Mouse (Mus musculus) lung, embryonic 14.5 days (tissue): Measurements from ENCODE around the gene Map2k1. TPM values are rescaled to one million over a fixed set of nuclear protein-coding genes. Genes with fewer than 3 reads are reported as not detected.

Experiments
- ATAC-seq: fragments of 200-750 bp; cut with Nextera tagmentation; 2 replicates; pipeline ENCODE4 v1.8.0; 2017; ENCODE audit warnings: mild to moderate bottlenecking, moderate TSS enrichment, moderate library complexity; ENCODE audit not compliant: insufficient read depth
- DNase-seq: peaks from one replicate; pipeline ENCODE4 v3.0.0-alpha.2; 2015
- H3K27ac ChIP-seq: fragments of 300-500 bp; sonication (generic); 2 replicates; pipeline ENCODE4 v1.5.1; 2014; ENCODE audit warnings: low read depth, mild to moderate bottlenecking, moderate library complexity
- H3K27me3 ChIP-seq: fragments of 300-500 bp; sonication (generic); 2 replicates; pipeline ENCODE4 v1.6.1; 2014; ENCODE audit warnings: low read length, control low read depth; ENCODE audit not compliant: insufficient read depth
- H3K36me3 ChIP-seq: fragments of 300-500 bp; sonication (generic); 2 replicates; pipeline ENCODE4 v1.6.1; 2014; ENCODE audit warnings: control low read depth; ENCODE audit not compliant: insufficient read depth
- H3K4me1 ChIP-seq: fragments of 300-500 bp; sonication (generic); 2 replicates; pipeline ENCODE4 v1.6.1; 2014; ENCODE audit warnings: antibody characterized with exemption, control low read depth; ENCODE audit not compliant: insufficient read depth
- H3K4me2 ChIP-seq: fragments of 300-500 bp; sonication (generic); 2 replicates; pipeline ENCODE4 v1.6.1; 2014; ENCODE audit warnings: mild to moderate bottlenecking
- H3K4me3 ChIP-seq: fragments of 300-500 bp; sonication (generic); 2 replicates; pipeline ENCODE4 v1.5.1; 2014; ENCODE audit warnings: low read depth, low read length
- H3K9ac ChIP-seq: fragments of 300-500 bp; sonication (generic); 2 replicates; pipeline ENCODE4 v1.6.1; 2014
- H3K9me3 ChIP-seq: fragments of 300-500 bp; sonication (generic); 2 replicates; pipeline ENCODE4 v1.6.1; 2016; ENCODE audit warnings: low read depth, low read length, control low read depth
- CTCF ChIP-seq: IDR thresholded peaks from 2 replicates; pipeline ENCODE4 v1.5.1; 2016; ENCODE audit warnings: antibody characterized with exemption, low read depth
- whole genome bisulfite sequencing: fragments of 180-500 bp; shearing (Covaris S2); extraction: QIAGEN DNeasy Blood & Tissue Kit; methylation state at CpG from one replicate; pipeline ENCODE4 v1.1.7; 2014; 5-methylcytosine and 5-hydroxymethylcytosine counted together
- polyA plus RNA-seq: library from polyadenylated mRNA; unstranded; fragments of >200 nt; fragmentation: Nextera tagmentation; extraction: Ambion mirVana; gene quantifications from 2 replicates; pipeline ENCODE4 v1.2.1, GENCODE M21; 2014

Gene Map2k1
- polyA plus RNA-seq, 1 experiment from 2014 or later = 71.2 TPM

DNA sequence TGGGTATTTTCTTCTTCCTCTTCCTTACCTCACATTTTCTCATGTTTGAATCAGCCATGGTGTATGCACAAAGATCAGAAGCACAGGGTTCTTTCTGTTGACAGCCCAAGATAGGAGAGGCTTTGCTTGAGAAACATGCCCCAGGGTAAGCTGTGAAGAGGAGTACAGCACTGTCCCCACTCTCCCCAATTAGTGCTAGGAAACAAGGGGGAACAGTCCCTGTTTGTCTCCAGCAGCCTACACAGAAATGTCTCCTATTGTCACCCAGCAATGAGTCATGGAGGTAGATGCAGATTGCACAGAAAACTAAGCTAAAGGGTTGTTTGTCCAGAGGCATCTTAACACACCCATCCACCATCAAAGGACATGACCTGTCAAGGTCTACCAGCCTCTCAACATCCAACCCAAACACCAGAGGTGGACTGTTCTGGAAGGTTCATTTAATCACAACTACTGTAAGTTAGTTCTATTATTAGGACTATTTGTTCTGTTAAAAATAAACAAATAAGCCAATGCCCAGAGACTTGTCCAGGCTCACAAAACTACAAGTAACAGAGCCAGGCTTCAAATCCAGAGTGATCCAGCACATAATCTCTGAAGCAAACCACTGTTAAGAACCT, 3.2 kb downstream of the Map2k1 start:
- Histone ChIP-seq H3K27me3 (no peaks in the 10 kb centered on the region), H3K27ac (no peak overlapping the region), H3K36me3 (peaks cover 9% of the 10 kb centered on the region; the same call in 1 of the 2 replicates), H3K4me1 (0 out of 2 replicates have a peak, but pooled peaks cover 4% of the 10 kb centered on the region), H3K4me3 (no peak overlapping the region), H3K9ac (no peak overlapping the region), H3K4me2 (no peak overlapping the region), H3K9me3 (no peaks in the 10 kb centered on the region)
- ATAC-seq = no peak
- DNase-seq = no peak
- TF ChIP-seq CTCF = no peak

DNA sequence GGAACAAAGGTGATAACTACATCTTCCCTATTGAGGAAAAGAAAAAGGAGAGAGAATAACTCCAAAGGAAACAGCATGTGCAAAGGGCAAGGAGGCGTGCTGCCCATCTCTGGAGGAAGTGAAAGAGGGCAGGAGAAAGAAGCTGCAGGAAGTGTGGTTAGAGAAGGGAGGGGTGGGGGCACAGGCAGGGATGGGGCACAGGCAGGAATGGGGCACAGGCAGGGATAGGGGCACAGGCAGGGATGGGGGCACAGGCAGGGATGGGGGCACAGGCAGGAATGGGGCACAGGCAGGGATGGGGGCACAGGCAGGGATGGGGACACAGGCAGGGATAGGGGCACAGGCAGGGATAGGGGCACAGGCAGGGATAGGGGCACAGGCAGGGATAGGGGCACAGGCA, 4.1 kb downstream of the Map2k1 start:
- TF ChIP-seq CTCF = no peak
- Histone ChIP-seq H3K4me2 (no peak overlapping the region), H3K27ac (no peak overlapping the region), H3K4me1 (0 out of 2 replicates have a peak, but pooled peaks cover 4% of the 10 kb centered on the region), H3K9me3 (no peaks in the 10 kb centered on the region), H3K36me3 (peaks cover 14% of the 10 kb centered on the region; the same call in 1 of the 2 replicates), H3K4me3 (no peak overlapping the region), H3K9ac (no peak overlapping the region), H3K27me3 (no peaks in the 10 kb centered on the region)
- ATAC-seq = no peak
- WGBS = 83% methylated on average over 1 of the region's 1 CpGs
- DNase-seq = no peak

DNA sequence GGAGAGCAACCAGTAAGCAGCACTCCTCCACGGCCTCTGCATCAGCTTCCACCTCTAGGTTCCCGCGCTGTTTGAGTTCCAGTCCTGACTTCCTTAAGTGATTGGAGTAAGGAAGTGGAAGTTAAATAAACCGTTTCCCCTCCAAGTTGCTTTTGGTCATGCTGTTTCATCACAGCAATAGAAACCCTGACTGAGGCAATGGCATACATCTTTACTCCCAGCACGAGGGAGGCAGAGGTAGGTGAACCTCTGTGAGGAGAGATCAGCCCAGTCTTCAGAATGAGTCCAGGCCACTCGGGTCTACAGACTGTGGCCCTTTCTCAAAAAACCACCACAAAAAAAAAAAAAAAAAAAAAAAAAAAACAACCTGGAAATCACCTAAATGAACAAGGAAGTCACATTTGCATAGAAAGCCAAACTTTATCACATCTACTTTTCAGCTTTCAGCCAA, 11.0 kb downstream of the Map2k1 start:
- H3K4me3 ChIP-seq = no peak overlapping the region
- H3K9ac ChIP-seq = no peak overlapping the region
- WGBS = 61% methylated on average over 6 of the region's 6 CpGs
- no peak overlapping the region for H3K27ac ChIP-seq
- H3K9me3 ChIP-seq = no peaks in the 10 kb centered on the region
- DNase-seq = peak; percentile 39
- H3K36me3 ChIP-seq = peaks cover 14% of the 10 kb centered on the region; the same call in 1 of the 2 replicates
- no peak overlapping the region for H3K4me2 ChIP-seq
- H3K4me1 ChIP-seq = peaks cover 6% of the 10 kb centered on the region; the same call in 1 of the 2 replicates
- no peak for TF ChIP-seq CTCF
- ATAC-seq = no peak
- no peaks in the 10 kb centered on the region for H3K27me3 ChIP-seq

DNA sequence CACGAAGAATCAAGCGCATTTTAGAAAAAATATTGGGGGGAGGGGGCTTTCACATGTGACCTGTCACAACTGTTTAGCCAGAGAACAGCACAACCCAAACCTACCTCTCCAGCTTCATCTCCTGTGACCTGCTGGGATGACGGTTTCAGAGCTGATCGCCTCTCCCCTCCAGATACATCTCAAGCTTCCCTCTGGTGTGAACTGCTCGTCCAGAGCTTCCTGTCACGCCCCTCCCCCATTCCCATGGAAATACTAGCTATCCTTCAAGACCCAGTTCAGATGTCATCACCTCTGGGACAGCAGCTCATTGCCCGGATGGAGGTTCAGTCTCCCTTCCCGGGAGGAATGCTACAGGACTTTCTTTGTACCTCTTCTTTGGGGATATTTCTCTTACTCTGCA, 12.8 kb downstream of the Map2k1 start:
- peak; percentile 70 for DNase-seq
- Histone ChIP-seq H3K36me3 (peaks cover 6% of the 10 kb centered on the region; the same call in 1 of the 2 replicates), H3K27ac (no peak overlapping the region), H3K4me1 (peaks cover 6% of the 10 kb centered on the region; the same call in 1 of the 2 replicates), H3K9ac (no peak overlapping the region), H3K27me3 (no peaks in the 10 kb centered on the region), H3K4me3 (no peak overlapping the region), H3K9me3 (no peaks in the 10 kb centered on the region), H3K4me2 (peak overlapping the region; percentile 25; the same call in 1 of the 2 replicates)
- TF ChIP-seq CTCF = no peak
- 21% methylated on average over 8 of the region's 8 CpGs for WGBS
- no peak; the same call in 1 of the 2 replicates for ATAC-seq

DNA sequence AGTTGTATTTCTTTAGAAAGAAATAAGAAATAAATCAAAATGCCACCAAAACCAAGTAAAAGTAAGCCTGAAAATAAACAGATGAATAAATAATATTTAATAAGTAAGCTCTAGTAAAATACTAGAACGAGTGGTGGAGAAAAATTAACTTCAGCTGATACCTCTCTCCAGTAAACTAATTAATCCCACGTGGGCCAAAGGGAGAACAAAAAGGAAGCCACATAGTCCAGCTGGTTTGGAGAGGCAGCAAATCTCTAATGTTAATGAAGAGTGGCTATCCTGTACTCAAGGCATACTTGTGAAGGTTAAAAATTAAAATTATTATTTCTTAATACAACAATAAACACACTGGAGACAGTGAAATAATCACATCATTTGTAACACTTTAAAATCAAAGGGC, 13.3 kb downstream of the Map2k1 start:
- WGBS = 19% methylated on average over 2 of the region's 2 CpGs
- no peak overlapping the region for H3K27ac ChIP-seq
- peak overlapping the region; percentile 25; the same call in 1 of the 2 replicates for H3K4me2 ChIP-seq
- H3K36me3 ChIP-seq = peaks cover 4% of the 10 kb centered on the region; the same call in 1 of the 2 replicates
- H3K4me1 ChIP-seq = peaks cover 6% of the 10 kb centered on the region
- TF ChIP-seq CTCF = no peak
- no peak overlapping the region for H3K9ac ChIP-seq
- H3K9me3 ChIP-seq = no peaks in the 10 kb centered on the region
- ATAC-seq (no peak), DNase-seq (no peak)
- no peaks in the 10 kb centered on the region for H3K27me3 ChIP-seq
- no peak overlapping the region for H3K4me3 ChIP-seq

DNA sequence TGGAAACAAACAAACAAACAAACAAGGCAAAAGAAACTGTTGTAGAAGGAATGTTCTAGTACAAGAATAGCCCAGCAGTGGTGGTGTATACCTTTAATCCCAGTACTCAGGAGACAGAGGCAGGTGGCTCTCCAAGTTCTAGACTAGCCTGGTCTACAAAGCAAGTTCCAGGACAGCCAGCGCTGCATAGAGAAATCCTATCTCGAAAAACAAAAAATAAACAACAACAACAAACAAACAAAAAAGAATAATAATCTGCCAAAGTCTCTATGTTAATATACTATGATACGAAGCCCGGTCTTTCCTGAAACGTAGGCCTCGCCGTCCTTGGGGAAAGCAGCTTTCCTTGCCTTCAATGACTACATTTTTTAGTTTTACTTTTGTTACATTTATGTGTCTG, 17.4 kb downstream of the Map2k1 start:
- Histone ChIP-seq H3K27ac (no peak overlapping the region), H3K4me2 (no peak overlapping the region), H3K4me1 (peaks cover 25% of the 10 kb centered on the region), H3K9ac (no peak overlapping the region), H3K9me3 (no peaks in the 10 kb centered on the region), H3K27me3 (no peaks in the 10 kb centered on the region), H3K4me3 (no peak overlapping the region), H3K36me3 (no peaks in the 10 kb centered on the region)
- ATAC-seq (no peak), DNase-seq (no peak)
- TF ChIP-seq CTCF = no peak
- WGBS = 95% methylated on average over 7 of the region's 7 CpGs

- no peak within 1 kb of the TSS for H3K4me3 ChIP-seq
- H3K4me2 ChIP-seq = peak within 1 kb of the TSS; percentile 39
- H3K4me1 ChIP-seq = peaks cover 20% of the 10 kb centered on the region
Observed at GRCm38 (mm10) chr9:64234768-64235435, 18.5 kb downstream of the Map2k1 start, which contains the start of gene Uchl4. Uchl4 (plus strand) TSS chr9:64235201.

More at GRCm38 (mm10) chr9:64234768-64235435, 18.5 kb downstream of the Map2k1 start, which contains the start of gene Uchl4:
- DNase-seq = no peak
- Histone ChIP-seq H3K9ac (no peak within 1 kb of the TSS), H3K36me3 (no peaks in the 10 kb centered on the region), H3K27ac (peak within 1 kb of the TSS; percentile 89), H3K9me3 (no peaks in the 10 kb centered on the region), H3K27me3 (no peaks in the 10 kb centered on the region)
- TF ChIP-seq CTCF = no peak
- 86% methylated on average over 8 of the region's 8 CpGs for WGBS
- no peak for ATAC-seq
